ENCODE assay signal across 22 mouse cellular contexts in genomic region chr7:11972611-11973010, GRCm38 (mm10). TPM values are rescaled to one million over a fixed set of nuclear protein-coding genes. Genes with fewer than 3 reads are reported as not detected.
"Had no signal": no experiment of that assay in that cellular context is flagged by ENCODE, and none has a peak within 500 bp of the region (broad histone marks: within the 10 kb centered on the region; RNA-seq: fewer than 3 reads in every experiment).

No protein-coding gene starts in this region.

- DNase-seq: cerebellum, adult 8-10 months; cerebellum, adult 9-10 months; cerebellum, adult 9-11 months; cerebellum, postnatal 10 days; cerebellum, postnatal 14 days; cerebellum, postnatal 25 days; cerebellum, postnatal 36 days; embryo, embryonic 11 days; forebrain, postnatal 0 days; gastrocnemius, adult 2 months; gastrocnemius, postnatal 10 days; gastrocnemius, postnatal 14 days; gastrocnemius, postnatal 25 days; gastrocnemius, postnatal 36 days; heart, adult 18-20 months; heart, adult 2 months had no signal

RNA-seq across cellular contexts. Expression of gene Vmn1r76, which starts 34.6 kb away (rescaled TPM):
- total RNA-seq: common myeloid progenitor, adult 5-6 weeks; forebrain, postnatal 0 days; gastrocnemius, adult 18-20 months; gastrocnemius, adult 2 months; gastrocnemius, adult 8-10 months; gastrocnemius, postnatal 10 days; gastrocnemius, postnatal 14 days; gastrocnemius, postnatal 25 days; gastrocnemius, postnatal 36 days; gastrocnemius, postnatal 4 days; granulocyte monocyte progenitor cell, adult 5-6 weeks; heart, adult 18-20 months; heart, adult 2 months; heart, adult 8-10 months had no signal
